Mouse (Mus musculus) cortical plate, adult 2 months (tissue): Measurements from ENCODE around the gene Ddx27. TPM values are rescaled to one million over a fixed set of nuclear protein-coding genes. Genes with fewer than 3 reads are reported as not detected.
"Not testable (repeated sequence)": the region's sequence is repeated elsewhere in the genome, so short reads cannot be mapped to it uniquely, and the experiment has no call there.

Experiments used
- H3K27ac ChIP-seq: fragments of 200-500 bp; 2 replicates; pipeline ENCODE4 v1.5.1; 2012; ENCODE audit warnings: low read length, control low read depth, inconsistent platforms; ENCODE audit not compliant: insufficient read depth
- H3K4me1 ChIP-seq: fragments of 200-500 bp; 2 replicates; pipeline ENCODE4 v1.6.1; 2011; ENCODE audit warnings: low read length; ENCODE audit not compliant: control insufficient read depth, insufficient read depth
- H3K4me3 ChIP-seq: fragments of 200-500 bp; 2 replicates; pipeline ENCODE4 v1.5.1; 2011; ENCODE audit warnings: mild to moderate bottlenecking, low read length, control low read depth; ENCODE audit not compliant: insufficient read depth
- CTCF ChIP-seq: fragments of 200-500 bp; IDR thresholded peaks from 2 replicates; pipeline ENCODE4 v1.5.1; 2011; ENCODE audit warnings: mild to moderate bottlenecking, control low read depth, low read length; ENCODE audit not compliant: insufficient read depth; ENCODE audit errors: extremely low read depth
- POLR2A ChIP-seq: fragments of 200-500 bp; IDR thresholded peaks from 2 replicates; pipeline ENCODE4 v1.6.1; 2011; ENCODE audit warnings: mild to moderate bottlenecking, low read length, control low read depth; ENCODE audit not compliant: insufficient read depth; ENCODE audit errors: extremely low read depth
- polyA plus RNA-seq: library from polyadenylated mRNA; depleted of rRNA; stranded (reverse); fragments of >200 nt; gene quantifications from 2 replicates; pipeline ENCODE4 v1.2.3, GENCODE M21; 2012

The Ddx27 gene
- polyA plus RNA-seq, 1 experiment, result 35.6 TPM

DNA sequence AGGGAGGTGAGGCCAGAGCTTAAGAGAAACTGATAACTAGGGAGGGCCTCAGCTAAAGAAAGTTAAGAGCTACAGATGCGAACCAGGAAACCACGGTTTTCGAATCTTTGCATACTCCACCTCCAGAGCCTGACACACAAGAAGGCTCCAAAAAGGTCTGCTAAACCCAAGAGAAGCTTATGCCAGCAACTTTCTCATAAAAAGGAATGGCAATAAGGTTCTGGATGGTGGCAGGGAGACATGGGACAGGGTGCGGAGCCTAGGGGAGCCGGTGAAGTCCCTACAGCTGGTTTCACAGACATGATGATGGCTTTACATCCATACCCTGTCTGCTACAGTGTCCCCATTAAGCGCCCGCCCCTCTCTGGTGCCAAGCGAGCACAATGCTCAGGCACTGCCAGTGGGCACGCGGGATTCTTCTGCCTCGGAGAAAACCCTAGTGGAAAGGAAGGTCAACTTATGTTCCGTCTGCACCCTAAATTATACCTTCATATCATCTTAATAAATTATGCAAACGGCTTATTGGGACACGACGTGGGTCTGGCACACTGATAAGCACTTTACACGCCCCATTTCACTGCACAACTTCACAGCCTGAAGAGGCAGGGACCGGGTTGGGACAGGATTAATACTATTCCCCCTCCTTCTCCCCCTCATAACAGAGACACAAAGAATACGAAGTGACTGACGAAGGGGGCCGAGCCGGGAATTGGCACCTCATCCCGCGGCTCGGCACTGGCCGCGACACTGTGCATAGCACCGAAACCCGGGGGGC is 19.8 kb upstream of the Ddx27 start:
- H3K27ac ChIP-seq, result peak overlapping the region; percentile 96

DNA sequence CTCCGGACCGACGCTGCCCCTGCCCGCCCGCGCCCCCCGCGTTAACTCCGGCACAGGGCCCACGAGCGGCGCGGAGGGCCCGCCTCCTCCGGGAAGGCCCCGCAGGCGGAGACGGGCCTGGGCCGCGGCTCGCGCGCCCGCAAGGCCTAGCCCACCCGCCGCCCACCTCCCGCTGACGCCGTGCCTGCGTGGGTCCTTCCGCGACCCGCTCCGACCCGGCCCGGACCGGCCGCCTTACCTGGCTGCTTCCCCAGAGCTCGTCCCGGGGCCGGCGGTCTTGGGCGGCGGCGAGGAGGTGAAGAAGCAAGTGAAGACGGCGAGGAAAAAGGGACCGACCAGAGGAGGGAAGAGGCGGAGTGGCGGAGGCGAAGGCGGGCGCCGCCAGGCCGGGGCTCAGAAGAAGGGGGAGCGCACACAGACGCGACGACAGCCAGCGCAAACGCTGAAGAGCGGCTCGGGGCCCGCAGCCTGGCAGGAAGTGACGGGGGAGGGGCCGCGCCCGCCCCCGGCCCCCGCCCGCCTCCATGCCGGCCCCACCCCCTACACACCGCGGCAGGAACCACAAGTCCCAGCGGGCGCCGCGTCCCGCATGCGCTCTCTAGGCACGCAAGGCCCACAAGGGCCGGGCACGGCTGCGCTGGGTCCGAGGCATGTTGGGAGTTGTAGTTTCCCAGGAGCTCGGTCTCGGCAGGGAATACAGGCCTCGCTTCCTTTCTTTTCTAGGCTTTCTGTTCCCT is 19.0 kb upstream of the Ddx27 start, which contains the start of gene Stau1:
Gene Stau1 (minus strand): TSS at position 504 of the 737 bp plus-strand sequence.
- Histone ChIP-seq H3K4me3 (peak within 1 kb of the TSS; percentile 88), H3K27ac (peak within 1 kb of the TSS; percentile 96)
- TF ChIP-seq POLR2A (peak; percentile 83), CTCF (no peak)

More for the DNA sequence above, 19.8 kb upstream of the Ddx27 start:
- peak overlapping the region; percentile 88 for H3K4me3 ChIP-seq
- H3K4me1 ChIP-seq, result peaks cover 3% of the 10 kb centered on the region; the same call in 1 of the 2 replicates
- TF ChIP-seq POLR2A (no peak), CTCF (no peak)

DNA sequence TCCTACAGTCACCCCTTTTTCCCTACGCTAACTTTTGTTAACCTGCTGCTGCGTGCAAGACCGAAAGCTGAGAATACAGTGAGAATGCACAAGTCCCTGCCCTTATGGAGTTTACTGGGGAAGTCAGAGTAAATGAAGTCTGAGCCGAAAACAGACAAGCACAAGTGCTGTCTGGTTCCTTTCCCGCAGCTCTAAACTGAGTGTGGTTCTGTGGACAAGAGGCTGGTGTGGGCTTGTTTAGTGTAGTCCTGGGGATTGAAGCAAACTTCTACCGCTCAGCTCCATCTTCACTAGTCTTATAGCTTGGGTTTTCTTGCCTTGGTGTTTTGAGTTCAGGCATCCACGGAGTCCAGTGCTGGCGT is 18.5 kb upstream of the Ddx27 start:
- H3K4me3 ChIP-seq, result peak overlapping the region; percentile 88

More for the DNA sequence above, 19.0 kb upstream of the Ddx27 start, which contains the start of gene Stau1:
- H3K4me1 ChIP-seq, result peaks cover 3% of the 10 kb centered on the region; the same call in 1 of the 2 replicates

DNA sequence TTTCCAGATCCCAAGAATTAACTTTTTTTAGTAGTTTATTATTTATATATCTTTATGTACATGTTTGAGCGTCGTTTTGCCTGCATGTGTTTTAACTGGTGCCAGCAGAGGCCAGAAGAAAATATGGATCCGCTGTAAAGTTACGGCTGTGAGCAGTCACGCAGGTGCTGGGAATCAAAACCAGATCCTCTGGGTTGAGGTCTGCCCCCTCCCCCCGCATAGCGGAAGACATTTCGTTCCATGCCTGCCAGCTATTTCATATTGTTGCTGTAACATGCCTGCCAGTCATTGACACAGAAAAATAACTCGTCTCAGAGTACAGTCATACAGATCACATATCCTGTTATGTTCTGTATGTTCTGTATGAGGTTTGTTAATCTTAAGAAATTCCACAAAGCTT is 13.5 kb upstream of the Ddx27 start:
- TF ChIP-seq POLR2A (no peak), CTCF (no peak)
- no peak overlapping the region for H3K27ac ChIP-seq
- no peak overlapping the region for H3K4me3 ChIP-seq
- H3K4me1 ChIP-seq, result peaks cover 6% of the 10 kb centered on the region; the same call in 1 of the 2 replicates

More for the DNA sequence above, 18.5 kb upstream of the Ddx27 start:
- Histone ChIP-seq H3K4me1 (peaks cover 3% of the 10 kb centered on the region; the same call in 1 of the 2 replicates), H3K27ac (peak overlapping the region; percentile 54)
- no peak for TF ChIP-seq CTCF
- TF ChIP-seq POLR2A, result no peak

DNA sequence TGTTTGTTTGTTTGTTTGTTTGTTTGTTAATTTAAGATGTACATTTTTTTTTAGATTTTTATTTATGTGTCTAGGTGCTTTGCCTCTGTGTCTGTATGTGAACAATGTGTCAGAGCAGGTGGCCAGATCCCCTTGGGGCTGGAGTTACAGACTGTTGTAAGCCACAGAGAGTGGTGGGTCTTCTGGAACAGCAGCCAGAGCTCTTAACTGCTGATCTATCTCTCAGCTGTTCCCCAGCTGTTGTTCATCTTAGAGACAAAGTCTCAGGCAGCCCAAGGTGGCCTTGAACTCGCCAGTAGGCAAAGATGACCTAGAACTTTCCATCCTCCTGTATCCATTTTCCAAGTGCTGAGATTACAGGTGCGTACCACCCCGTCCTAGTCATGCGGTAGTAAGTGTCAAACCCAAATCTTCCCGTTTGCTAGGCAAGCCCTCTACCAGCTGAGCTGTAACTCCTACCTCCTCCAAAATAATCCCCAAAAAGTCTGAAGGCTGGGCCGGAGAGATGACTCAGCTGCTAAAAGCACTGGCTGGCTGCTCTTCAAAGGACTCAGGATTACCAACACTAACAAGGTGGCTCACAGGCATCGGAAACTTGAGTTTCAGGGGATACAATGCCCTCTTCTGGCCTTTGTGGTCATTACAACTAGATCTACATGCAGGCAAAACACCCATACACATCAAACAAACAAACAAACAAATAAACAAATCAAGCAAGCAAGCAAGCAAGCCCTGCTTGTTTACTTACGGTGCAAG is 10.7 kb upstream of the Ddx27 start:
- TF ChIP-seq CTCF (peak; percentile 80), POLR2A (no peak)
- 0 out of 2 replicates have a peak, but pooled peaks cover 3% of the 10 kb centered on the region for H3K4me1 ChIP-seq
- H3K27ac ChIP-seq, result no peak overlapping the region
- no peak overlapping the region for H3K4me3 ChIP-seq

DNA sequence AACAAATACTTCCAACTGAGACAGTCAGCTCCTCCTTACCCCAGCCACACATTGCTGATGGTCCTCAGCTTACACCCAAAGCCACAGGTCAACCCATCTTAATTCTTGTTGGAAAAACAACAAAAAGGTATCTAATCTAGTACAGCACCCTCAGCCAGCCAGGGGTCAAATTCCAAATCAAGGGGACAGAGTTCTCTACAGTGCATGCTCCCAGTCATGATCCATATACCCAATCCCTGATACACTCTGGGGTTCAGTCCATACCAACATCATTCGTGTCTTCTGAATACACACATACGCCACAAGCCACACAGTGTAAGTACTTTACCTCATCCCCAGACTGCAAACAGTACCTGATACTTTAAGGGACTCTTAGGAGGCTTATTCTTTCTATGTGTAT is 8.6 kb upstream of the Ddx27 start:
- Histone ChIP-seq H3K27ac (no peak overlapping the region), H3K4me1 (peaks cover 8% of the 10 kb centered on the region), H3K4me3 (no peak overlapping the region)
- no peak for TF ChIP-seq CTCF
- no peak for TF ChIP-seq POLR2A

DNA sequence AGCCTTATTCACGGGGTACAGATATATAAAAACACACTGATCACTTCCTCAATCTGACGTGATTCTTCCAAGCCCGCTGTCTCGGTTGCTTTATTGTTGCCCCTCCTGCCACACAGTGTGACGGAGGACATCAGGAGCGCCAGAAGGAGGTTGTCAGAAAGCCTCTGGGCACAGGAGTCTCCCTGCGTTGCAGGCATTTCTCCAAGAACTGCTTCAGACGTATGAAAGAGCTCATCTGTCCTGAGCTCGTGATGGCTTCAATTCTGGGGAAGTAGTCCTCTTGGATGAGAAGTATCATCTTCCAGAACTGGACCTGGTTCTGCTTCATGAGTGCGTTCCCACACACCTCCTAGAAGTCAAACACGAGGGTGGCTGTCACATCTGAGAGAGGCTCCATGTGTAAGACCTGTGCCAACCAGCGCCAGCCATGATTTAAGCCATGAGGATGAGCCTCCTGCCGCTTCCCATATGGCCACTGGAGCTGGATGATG is 7.9 kb upstream of the Ddx27 start:
- Histone ChIP-seq H3K4me1 (peaks cover 8% of the 10 kb centered on the region), H3K27ac (no peak overlapping the region), H3K4me3 (no peak overlapping the region)
- TF ChIP-seq POLR2A, result no peak
- TF ChIP-seq CTCF, result no peak

DNA sequence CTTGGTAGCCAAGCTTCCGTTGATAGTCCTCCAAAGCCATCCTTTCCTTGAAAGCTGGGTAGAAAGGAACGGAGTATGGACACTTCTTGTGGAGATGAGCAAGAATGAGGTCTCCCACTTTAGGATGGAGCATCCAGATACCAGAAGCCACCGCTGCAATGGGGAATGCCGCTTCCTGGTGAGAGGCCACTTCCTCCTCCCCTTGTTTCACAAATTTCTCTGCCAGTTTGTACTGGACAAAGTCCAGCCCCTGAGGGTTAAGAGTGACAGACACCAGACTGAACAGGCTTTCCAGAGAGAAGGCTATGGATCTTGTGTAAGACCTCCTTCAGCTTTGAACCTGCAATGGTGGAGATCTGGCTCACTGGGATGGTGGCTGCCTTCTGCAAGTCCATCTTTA is 7.4 kb upstream of the Ddx27 start:
- not testable (repeated sequence) for H3K27ac ChIP-seq, H3K4me3 ChIP-seq, H3K4me1 ChIP-seq

DNA sequence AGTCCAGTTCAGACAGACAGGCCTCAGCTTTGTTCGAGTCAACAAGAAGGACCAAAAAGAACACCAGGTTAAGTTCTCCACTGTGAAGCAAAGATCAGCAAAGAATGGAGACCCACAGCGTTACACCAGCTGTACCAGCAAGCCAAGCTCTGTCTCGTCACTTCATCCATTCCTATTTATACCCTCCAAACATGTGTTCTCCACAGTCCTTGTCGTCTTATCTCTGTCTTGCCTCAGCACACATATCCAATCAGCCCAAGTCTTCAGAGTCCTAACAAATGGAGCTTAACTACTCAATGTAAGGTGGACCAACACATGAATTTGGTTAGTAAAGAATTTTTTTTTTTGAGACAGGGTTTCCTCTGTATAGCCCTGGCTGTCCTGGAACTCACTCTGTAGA is 5.5 kb upstream of the Ddx27 start:
- TF ChIP-seq POLR2A (no peak), CTCF (no peak)
- Histone ChIP-seq H3K4me1 (peaks cover 5% of the 10 kb centered on the region), H3K27ac (no peak overlapping the region), H3K4me3 (no peak overlapping the region)
